Mouse (Mus musculus): ENCODE measurements at regions not wholly inside any gene's neighbourhood (a gene's known extent, or its start where the extent isn't known, plus 50 kb on each side); places are given as distances from the start of the nearest gene placed in this dataset.

DNA sequence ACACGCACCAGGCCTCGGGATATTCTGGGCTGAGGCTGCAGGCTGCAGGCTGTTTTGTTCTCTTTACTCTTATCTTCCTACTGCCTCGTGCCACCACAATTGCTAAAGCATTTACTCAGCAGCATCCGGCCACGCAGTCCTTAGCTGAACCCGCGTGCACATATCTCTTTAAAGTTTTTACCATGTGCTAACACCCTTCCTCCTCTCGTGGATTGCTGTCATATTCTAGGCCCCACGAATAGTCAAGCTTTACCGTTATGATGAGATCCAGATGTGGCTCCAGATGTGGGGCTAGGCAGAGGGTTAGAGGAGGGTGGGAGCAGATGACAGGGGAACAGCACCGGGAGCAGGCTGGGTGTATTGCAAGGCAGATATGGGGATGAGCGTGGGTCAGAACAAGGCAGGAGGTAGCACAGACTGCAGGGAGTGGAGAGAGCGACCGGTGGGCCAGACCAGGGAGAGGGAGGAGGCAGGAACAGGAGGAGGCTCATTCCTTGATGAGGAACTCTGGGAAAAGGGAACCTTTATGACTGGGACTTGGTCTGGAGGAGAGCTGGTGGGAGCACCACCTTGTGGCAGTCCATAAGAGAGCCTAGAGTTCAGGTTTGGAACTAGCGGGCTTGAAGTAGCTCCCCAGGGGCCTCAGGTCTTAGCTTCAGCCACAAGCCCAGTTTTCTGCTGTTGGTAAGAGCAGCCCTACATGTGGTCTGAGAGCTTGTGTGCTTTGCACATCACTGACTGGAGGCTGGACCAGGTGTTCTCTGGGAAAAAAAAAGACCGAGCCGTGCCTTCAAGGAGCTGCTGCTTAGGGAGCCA is 102.1 kb upstream of the Podxl start:
- WGBS = 63% methylated on average over 17 of the region's 17 CpGs
- DNase-seq (ENCODE audit: low spot score) = peak; percentile 15

DNA sequence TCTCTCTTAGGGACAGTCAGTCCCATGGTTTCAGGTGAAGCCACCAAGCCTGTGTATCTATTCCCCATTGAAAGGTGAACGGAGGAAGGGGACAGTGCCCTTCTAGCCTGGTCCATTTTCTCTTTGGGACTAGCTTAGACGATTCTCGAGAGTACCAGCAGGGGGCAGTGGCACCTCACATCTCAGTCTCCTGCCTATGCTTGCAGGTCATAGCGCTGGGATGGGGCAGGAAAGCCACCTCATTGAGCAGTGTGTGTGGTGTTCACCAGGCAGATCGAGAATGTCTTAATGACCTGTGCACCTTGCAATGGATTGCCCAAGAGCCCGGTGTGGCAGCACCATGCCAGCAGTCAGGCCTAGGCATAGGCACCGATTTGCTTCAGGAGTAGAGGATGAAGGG is 100.7 kb upstream of the Podxl start:
- WGBS = 14% methylated on average over 7 of the region's 7 CpGs
- ATAC-seq (replicated peaks; ENCODE audit: low FRiP score, low read depth) (peak; percentile 47), DNase-seq (ENCODE audit: low spot score) (peak; percentile 77)
- no peak overlapping the region for H3K27ac ChIP-seq
- H3K27me3 ChIP-seq (ENCODE audit: insufficient read depth, low read length) = no peaks in the 10 kb centered on the region
- H3K36me3 ChIP-seq (ENCODE audit: insufficient read depth, low read length) = no peaks in the 10 kb centered on the region
- no peak overlapping the region for H3K4me2 ChIP-seq (ENCODE audit: low read length)
- no peaks in the 10 kb centered on the region for H3K9me3 ChIP-seq (replicated peaks; ENCODE audit: low read length)
- H3K9ac ChIP-seq (ENCODE audit: low read depth, low read length) = no peak overlapping the region
- no peaks in the 10 kb centered on the region for H3K4me1 ChIP-seq (replicated peaks; ENCODE audit: insufficient read depth, low read length)
- no peak overlapping the region for H3K4me3 ChIP-seq (replicated peaks; ENCODE audit: low read depth, low read length)
- peak; percentile 94 for TF ChIP-seq CTCF (IDR thresholded peaks at IDR 0.05; ENCODE audit: low read depth)

More for the DNA sequence above, 102.1 kb upstream of the Podxl start:
- H3K9ac ChIP-seq (ENCODE audit: low read depth, low read length) = no peak overlapping the region
- no peak overlapping the region for H3K4me2 ChIP-seq (ENCODE audit: low read length)
- H3K4me3 ChIP-seq (replicated peaks; ENCODE audit: low read depth, low read length) = no peak overlapping the region
- no peaks in the 10 kb centered on the region for H3K36me3 ChIP-seq (ENCODE audit: insufficient read depth, low read length)
- H3K4me1 ChIP-seq (replicated peaks; ENCODE audit: insufficient read depth, low read length) = no peaks in the 10 kb centered on the region
- H3K27ac ChIP-seq = no peak overlapping the region
- H3K27me3 ChIP-seq (ENCODE audit: insufficient read depth, low read length) = no peaks in the 10 kb centered on the region
- ATAC-seq (replicated peaks; ENCODE audit: low FRiP score, low read depth) = no peak
- no peaks in the 10 kb centered on the region for H3K9me3 ChIP-seq (replicated peaks; ENCODE audit: low read length)
- peak; percentile 29; the same call in 1 of the 2 replicates for TF ChIP-seq CTCF (IDR thresholded peaks at IDR 0.05; ENCODE audit: low read depth)

DNA sequence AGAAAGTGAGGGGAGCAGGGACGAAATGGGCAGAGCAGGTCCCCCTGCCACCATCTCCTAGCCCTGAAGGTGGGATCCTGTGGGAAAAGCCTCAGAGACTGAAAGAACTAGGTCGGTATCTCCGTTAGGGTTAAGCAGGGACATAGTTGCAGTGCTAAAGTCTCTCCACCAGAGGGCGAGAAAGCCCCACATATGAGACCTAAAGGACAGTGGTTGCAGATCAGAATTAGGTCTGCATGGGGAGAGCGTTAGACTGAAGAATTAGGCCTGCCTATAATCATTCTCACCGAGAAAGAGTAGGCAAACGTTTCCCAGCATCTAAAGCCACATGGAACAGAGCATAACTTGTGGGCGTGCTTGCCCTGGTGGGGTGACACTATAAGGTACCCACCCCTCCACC is 97.0 kb upstream of the Podxl start:
- Histone ChIP-seq H3K9me3 (replicated peaks; ENCODE audit: low read length) (no peaks in the 10 kb centered on the region), H3K9ac (ENCODE audit: low read depth, low read length) (no peak overlapping the region), H3K4me1 (replicated peaks; ENCODE audit: insufficient read depth, low read length) (no peaks in the 10 kb centered on the region), H3K27ac (no peak overlapping the region), H3K27me3 (ENCODE audit: insufficient read depth, low read length) (no peaks in the 10 kb centered on the region), H3K36me3 (ENCODE audit: insufficient read depth, low read length) (no peaks in the 10 kb centered on the region), H3K4me2 (ENCODE audit: low read length) (no peak overlapping the region), H3K4me3 (replicated peaks; ENCODE audit: low read depth, low read length) (no peak overlapping the region)
- 13% methylated on average over 8 of the region's 8 CpGs for WGBS
- peak; percentile 86 for DNase-seq (ENCODE audit: low spot score)
- 0 out of 2 replicates have a peak, but pooled peaks have one; percentile 8 for ATAC-seq (replicated peaks; ENCODE audit: low FRiP score, low read depth)
- TF ChIP-seq CTCF (IDR thresholded peaks at IDR 0.05; ENCODE audit: low read depth) = peak; percentile 97

DNA sequence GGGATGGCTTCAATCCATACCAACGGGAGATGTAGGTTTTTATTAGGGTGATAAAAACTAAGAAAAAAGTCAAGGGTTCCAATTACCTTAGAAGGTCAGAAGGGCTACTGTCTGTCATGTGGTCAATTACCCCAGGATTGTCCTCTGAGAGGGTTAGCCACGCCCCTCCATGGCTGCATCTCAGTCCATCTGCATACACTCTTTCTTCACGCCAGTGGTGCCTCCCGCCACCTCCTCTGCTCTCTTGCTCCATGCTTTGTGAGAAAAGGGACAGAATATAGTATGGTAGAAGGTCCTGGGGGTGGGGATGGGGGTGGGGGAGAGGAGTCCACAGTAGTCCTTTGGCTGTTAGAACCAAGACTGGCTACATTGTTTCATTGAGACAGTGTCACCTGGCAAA is 96.1 kb upstream of the Podxl start:
- no peaks in the 10 kb centered on the region for H3K4me1 ChIP-seq (replicated peaks; ENCODE audit: insufficient read depth, low read length)
- H3K9ac ChIP-seq (ENCODE audit: low read depth, low read length) = no peak overlapping the region
- no peak overlapping the region for H3K4me3 ChIP-seq (replicated peaks; ENCODE audit: low read depth, low read length)
- H3K27ac ChIP-seq = no peak overlapping the region
- ATAC-seq (replicated peaks; ENCODE audit: low FRiP score, low read depth) (no peak), DNase-seq (ENCODE audit: low spot score) (no peak)
- H3K36me3 ChIP-seq (ENCODE audit: insufficient read depth, low read length) = no peaks in the 10 kb centered on the region
- TF ChIP-seq CTCF (IDR thresholded peaks at IDR 0.05; ENCODE audit: low read depth) = no peak
- WGBS = 20% methylated on average over 4 of the region's 4 CpGs
- H3K4me2 ChIP-seq (ENCODE audit: low read length) = no peak overlapping the region
- no peaks in the 10 kb centered on the region for H3K9me3 ChIP-seq (replicated peaks; ENCODE audit: low read length)
- no peaks in the 10 kb centered on the region for H3K27me3 ChIP-seq (ENCODE audit: insufficient read depth, low read length)

DNA sequence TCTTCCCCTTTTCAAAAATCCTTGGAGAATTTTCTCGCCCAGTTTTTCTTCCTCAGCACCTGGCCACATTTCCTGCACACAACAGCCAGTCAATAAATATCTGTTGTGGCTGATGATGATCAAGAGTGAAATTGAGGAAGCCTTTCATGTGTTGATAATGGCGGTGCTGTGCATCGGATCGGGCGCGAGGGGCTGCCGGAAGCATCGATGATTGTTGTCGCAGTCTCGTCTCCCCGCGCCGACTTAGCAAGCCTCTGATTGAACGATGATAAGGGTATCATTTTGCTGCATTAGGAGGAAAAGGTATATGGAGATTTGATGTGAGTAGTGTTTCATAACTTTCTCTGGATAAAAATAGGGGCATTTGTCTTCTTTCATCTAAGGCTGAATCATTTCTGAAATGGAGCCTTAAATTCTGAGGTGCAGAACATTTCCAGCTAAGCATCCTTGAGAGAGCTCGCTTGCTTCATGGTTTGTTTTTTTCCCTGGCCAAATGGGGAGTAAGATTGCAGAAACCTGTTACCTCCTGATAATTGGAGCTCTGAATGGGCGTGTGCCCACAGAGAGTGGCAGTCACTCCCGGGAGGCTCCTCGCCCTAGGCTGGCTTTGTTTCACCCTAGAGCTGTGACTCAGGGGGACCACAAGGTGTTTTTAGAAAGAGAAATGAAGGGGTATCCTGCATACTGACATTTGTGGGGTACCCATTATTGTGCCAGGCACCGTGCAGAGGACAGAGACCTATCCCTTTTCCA is 94.8 kb upstream of the Podxl start:
- no peaks in the 10 kb centered on the region for H3K27me3 ChIP-seq (ENCODE audit: insufficient read depth, low read length)
- ATAC-seq (replicated peaks; ENCODE audit: low FRiP score, low read depth) (no peak), DNase-seq (ENCODE audit: low spot score) (no peak)
- H3K4me3 ChIP-seq (replicated peaks; ENCODE audit: low read depth, low read length) = no peak overlapping the region
- TF ChIP-seq CTCF (IDR thresholded peaks at IDR 0.05; ENCODE audit: low read depth) = no peak
- H3K9ac ChIP-seq (ENCODE audit: low read depth, low read length) = no peak overlapping the region
- no peak overlapping the region for H3K27ac ChIP-seq
- no peak overlapping the region for H3K4me2 ChIP-seq (ENCODE audit: low read length)
- WGBS = 76% methylated on average over 19 of the region's 19 CpGs
- no peaks in the 10 kb centered on the region for H3K4me1 ChIP-seq (replicated peaks; ENCODE audit: insufficient read depth, low read length)
- H3K36me3 ChIP-seq (ENCODE audit: insufficient read depth, low read length) = no peaks in the 10 kb centered on the region
- H3K9me3 ChIP-seq (replicated peaks; ENCODE audit: low read length) = no peaks in the 10 kb centered on the region

DNA sequence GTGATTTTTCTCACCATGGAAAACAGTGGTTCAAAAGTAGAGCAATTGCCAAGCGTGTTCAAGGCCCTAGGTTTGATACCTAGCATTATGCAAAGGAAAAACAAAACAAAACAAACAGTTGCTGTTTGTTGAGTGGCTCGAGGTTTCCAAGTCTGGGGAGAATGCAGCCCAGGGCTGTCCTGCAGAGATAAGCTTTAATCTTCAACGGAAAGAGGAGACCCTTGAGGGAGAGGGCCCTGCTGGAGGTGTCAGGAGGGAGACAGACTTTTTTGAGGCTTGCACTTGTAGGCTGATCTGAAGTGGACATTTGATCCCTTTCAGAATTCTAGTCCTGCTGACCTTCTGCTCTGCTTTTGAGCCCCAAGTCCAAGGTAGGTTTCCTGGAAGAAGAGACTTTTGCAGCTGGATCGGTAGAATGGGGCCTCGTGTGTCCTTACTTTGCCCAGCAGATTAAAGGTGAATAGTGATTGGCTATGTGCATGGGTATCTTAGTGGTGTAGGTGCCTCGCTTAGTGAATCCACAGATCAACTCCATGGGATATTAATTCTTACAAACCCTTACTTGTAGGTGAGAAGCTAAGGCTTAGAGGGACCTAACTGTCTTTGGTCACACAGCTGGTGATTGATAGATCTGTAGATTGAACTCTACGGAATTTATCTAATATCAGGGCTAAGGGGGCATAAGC is 87.2 kb upstream of the Podxl start:
- ATAC-seq (replicated peaks; ENCODE audit: low FRiP score, low read depth) (no peak), DNase-seq (ENCODE audit: low spot score) (no peak)
- no peak overlapping the region for H3K27ac ChIP-seq
- H3K36me3 ChIP-seq (ENCODE audit: insufficient read depth, low read length) = no peaks in the 10 kb centered on the region
- TF ChIP-seq CTCF (IDR thresholded peaks at IDR 0.05; ENCODE audit: low read depth) = no peak
- no peak overlapping the region for H3K4me2 ChIP-seq (ENCODE audit: low read length)
- no peaks in the 10 kb centered on the region for H3K27me3 ChIP-seq (ENCODE audit: insufficient read depth, low read length)
- no peak overlapping the region for H3K9ac ChIP-seq (ENCODE audit: low read depth, low read length)
- no peaks in the 10 kb centered on the region for H3K9me3 ChIP-seq (replicated peaks; ENCODE audit: low read length)
- 64% methylated on average over 7 of the region's 7 CpGs for WGBS
- H3K4me3 ChIP-seq (replicated peaks; ENCODE audit: low read depth, low read length) = no peak overlapping the region
- H3K4me1 ChIP-seq (replicated peaks; ENCODE audit: insufficient read depth, low read length) = no peaks in the 10 kb centered on the region
